Mouse (Mus musculus): ENCODE measurements at regions not wholly inside any gene's neighbourhood (a gene's known extent, or its start where the extent isn't known, plus 50 kb on each side); places are given as distances from the start of the nearest gene placed in this dataset.
A peak's percentile ranks its signal among the peaks of the same experiment; 100 is the strongest.

DNA sequence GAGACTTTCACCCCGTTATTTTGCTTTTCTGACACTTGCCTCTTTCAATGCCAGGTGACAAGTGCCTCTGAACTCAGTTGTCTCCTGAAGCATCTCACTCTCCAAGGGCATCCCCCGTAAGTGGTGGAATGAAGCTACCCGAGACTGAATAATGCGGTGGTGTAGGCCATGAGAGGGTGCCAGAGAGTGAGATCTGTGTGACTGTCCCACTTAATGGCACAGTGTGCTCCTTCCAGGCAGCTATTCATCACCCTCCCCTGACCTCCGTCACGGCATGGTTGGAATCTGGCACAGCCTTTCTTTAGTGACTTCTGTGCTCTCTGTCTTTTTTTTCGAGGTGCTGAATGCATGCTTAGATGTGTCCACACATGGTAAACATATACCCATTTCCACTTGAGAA lies 102.3 kb upstream of the Hnrnpa3 start:
- Histone ChIP-seq H3K27ac (ENCODE audit: low read length) (no peak overlapping the region), H3K4me2 (ENCODE audit: low read depth, low read length) (no peak overlapping the region), H3K4me1 (ENCODE audit: control insufficient read depth, low read depth, low read length) (no peaks in the 10 kb centered on the region), H3K27me3 (ENCODE audit: control insufficient read depth, insufficient read depth, low read depth, low read length) (no peaks in the 10 kb centered on the region), H3K9ac (ENCODE audit: low read depth, low read length) (no peak overlapping the region), H3K4me3 (ENCODE audit: low read depth, low read length) (no peak overlapping the region), H3K9me3 (replicated peaks; ENCODE audit: control insufficient read depth, low read length) (no peaks in the 10 kb centered on the region), H3K36me3 (ENCODE audit: control insufficient read depth, insufficient read depth) (no peaks in the 10 kb centered on the region)
- ATAC-seq (ENCODE audit: low read depth) = no peak
- 45% methylated on average over 7 of the region's 7 CpGs for WGBS (ENCODE audit: insufficient replicate concordance)

DNA sequence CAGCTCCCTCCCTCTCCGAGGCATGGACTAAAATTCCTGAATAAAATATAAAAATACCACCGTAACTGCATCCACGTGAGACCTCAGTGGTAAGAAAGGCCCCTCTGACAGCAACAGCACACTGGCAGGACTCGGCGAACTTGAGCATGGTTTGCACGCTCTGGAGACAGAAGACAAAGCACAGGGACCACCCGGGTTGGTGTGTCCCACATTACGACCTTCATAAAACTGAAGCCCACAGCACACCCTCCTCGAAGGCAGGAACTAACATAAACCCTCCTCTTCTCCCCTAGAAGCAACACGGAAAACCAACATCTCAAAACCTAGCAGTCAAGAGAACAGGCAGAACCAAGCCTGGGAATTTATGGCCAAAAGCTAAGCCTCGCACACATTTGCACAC lies 101.7 kb upstream of the Hnrnpa3 start:
- Histone ChIP-seq H3K4me3 (ENCODE audit: low read depth, low read length) (no peak overlapping the region), H3K4me1 (ENCODE audit: control insufficient read depth, low read depth, low read length) (no peaks in the 10 kb centered on the region), H3K36me3 (ENCODE audit: control insufficient read depth, insufficient read depth) (no peaks in the 10 kb centered on the region), H3K9ac (ENCODE audit: low read depth, low read length) (no peak overlapping the region), H3K27me3 (ENCODE audit: control insufficient read depth, insufficient read depth, low read depth, low read length) (no peaks in the 10 kb centered on the region), H3K9me3 (replicated peaks; ENCODE audit: control insufficient read depth, low read length) (no peaks in the 10 kb centered on the region), H3K27ac (ENCODE audit: low read length) (no peak overlapping the region), H3K4me2 (ENCODE audit: low read depth, low read length) (no peak overlapping the region)
- WGBS (ENCODE audit: insufficient replicate concordance) = 64% methylated on average over 11 of the region's 11 CpGs
- ATAC-seq (ENCODE audit: low read depth) = no peak

DNA sequence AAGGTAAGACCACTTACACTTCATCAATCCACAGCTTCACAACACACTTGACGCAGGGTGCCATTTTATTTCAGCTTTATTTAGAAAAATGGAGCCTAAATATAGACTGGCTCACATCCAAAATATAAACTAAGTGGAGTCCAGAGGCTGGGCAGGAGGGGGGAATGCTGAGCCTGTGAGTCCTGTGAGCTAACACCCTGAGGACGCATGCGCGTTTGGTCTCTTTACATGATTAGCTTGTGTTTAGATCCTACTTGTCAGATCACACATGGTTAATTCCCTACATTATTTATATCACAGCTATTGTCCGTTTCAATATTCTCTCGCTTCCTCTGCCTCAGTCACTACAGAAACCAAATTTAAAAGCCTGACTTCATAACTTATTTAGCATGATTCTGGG lies 99.1 kb upstream of the Hnrnpa3 start:
- Histone ChIP-seq H3K9me3 (replicated peaks; ENCODE audit: control insufficient read depth, low read length) (no peaks in the 10 kb centered on the region), H3K27ac (ENCODE audit: low read length) (no peak overlapping the region), H3K27me3 (ENCODE audit: control insufficient read depth, insufficient read depth, low read depth, low read length) (no peaks in the 10 kb centered on the region), H3K9ac (ENCODE audit: low read depth, low read length) (no peak overlapping the region), H3K4me3 (ENCODE audit: low read depth, low read length) (no peak overlapping the region), H3K4me1 (ENCODE audit: control insufficient read depth, low read depth, low read length) (no peaks in the 10 kb centered on the region), H3K36me3 (ENCODE audit: control insufficient read depth, insufficient read depth) (no peaks in the 10 kb centered on the region), H3K4me2 (ENCODE audit: low read depth, low read length) (no peak overlapping the region)
- 71% methylated on average over 6 of the region's 6 CpGs for WGBS (ENCODE audit: insufficient replicate concordance)
- ATAC-seq (ENCODE audit: low read depth) = no peak

DNA sequence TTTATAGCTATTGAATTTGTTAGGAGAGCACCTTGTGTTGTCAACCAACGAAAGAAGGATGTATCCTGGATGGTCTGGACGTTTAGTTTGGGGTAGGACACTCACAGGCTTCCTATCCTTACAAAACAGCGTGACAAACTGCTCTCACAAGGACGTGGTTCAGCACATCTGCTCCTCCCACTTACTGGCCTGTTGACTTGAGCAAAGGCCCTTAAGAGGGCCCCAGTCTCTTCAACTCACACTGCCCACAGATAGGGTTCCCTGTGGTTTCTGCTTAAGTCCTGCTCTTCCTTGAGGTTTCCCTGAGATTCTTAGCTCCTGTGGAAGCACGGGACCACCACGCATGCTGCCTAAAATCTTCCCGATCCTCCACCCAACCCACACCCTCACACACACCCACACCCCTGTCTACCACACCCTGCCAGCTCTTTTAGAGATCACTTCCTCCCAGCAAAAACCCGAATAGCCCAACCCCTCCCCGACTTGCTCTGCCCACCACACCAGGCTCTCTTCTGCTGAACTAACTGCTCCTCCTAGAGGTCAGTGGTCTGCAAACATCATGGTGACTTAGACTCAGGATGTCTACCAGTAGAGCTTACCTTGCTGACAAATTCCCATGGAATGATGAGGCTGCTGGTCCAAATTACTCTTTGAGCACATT lies 95.7 kb upstream of the Hnrnpa3 start:
- H3K4me1 ChIP-seq (ENCODE audit: control insufficient read depth, low read depth, low read length) = no peaks in the 10 kb centered on the region
- H3K9me3 ChIP-seq (replicated peaks; ENCODE audit: control insufficient read depth, low read length) = no peaks in the 10 kb centered on the region
- ATAC-seq (ENCODE audit: low read depth) = peak; percentile 47; the same call in 1 of the 2 replicates
- H3K27me3 ChIP-seq (ENCODE audit: control insufficient read depth, insufficient read depth, low read depth, low read length) = no peaks in the 10 kb centered on the region
- no peak overlapping the region for H3K9ac ChIP-seq (ENCODE audit: low read depth, low read length)
- no peaks in the 10 kb centered on the region for H3K36me3 ChIP-seq (ENCODE audit: control insufficient read depth, insufficient read depth)
- H3K4me3 ChIP-seq (ENCODE audit: low read depth, low read length) = no peak overlapping the region
- no peak overlapping the region for H3K4me2 ChIP-seq (ENCODE audit: low read depth, low read length)
- WGBS (ENCODE audit: insufficient replicate concordance) = 19% methylated on average over 9 of the region's 9 CpGs
- no peak overlapping the region for H3K27ac ChIP-seq (ENCODE audit: low read length)

DNA sequence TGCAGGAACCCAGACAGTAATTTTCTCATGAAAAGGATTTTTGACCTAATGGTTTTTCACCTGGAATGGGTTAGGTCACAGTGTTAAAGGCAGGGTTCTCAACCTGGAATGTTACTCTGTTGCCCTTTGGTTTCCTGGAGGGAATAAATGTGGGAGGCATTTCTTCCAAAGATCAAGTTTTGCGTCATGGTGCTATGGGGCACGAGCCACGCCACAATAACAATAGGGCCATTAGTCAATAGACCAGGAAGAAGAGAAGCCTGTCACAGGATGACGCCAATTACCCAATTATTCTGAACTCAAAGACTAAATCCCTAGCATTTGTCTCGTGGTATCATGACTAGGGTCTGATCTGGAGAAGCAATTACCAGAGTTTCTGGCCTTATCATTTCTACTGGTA lies 94.3 kb upstream of the Hnrnpa3 start:
- H3K27ac ChIP-seq (ENCODE audit: low read length) = no peak overlapping the region
- no peak overlapping the region for H3K4me2 ChIP-seq (ENCODE audit: low read depth, low read length)
- no peak for ATAC-seq (ENCODE audit: low read depth)
- no peaks in the 10 kb centered on the region for H3K4me1 ChIP-seq (ENCODE audit: control insufficient read depth, low read depth, low read length)
- H3K27me3 ChIP-seq (ENCODE audit: control insufficient read depth, insufficient read depth, low read depth, low read length) = no peaks in the 10 kb centered on the region
- whole genome bisulfite sequencing (ENCODE audit: insufficient replicate concordance) = 50% methylated on average over 5 of the region's 5 CpGs
- no peak overlapping the region for H3K9ac ChIP-seq (ENCODE audit: low read depth, low read length)
- no peak overlapping the region for H3K4me3 ChIP-seq (ENCODE audit: low read depth, low read length)
- no peaks in the 10 kb centered on the region for H3K36me3 ChIP-seq (ENCODE audit: control insufficient read depth, insufficient read depth)
- H3K9me3 ChIP-seq (replicated peaks; ENCODE audit: control insufficient read depth, low read length) = no peaks in the 10 kb centered on the region

DNA sequence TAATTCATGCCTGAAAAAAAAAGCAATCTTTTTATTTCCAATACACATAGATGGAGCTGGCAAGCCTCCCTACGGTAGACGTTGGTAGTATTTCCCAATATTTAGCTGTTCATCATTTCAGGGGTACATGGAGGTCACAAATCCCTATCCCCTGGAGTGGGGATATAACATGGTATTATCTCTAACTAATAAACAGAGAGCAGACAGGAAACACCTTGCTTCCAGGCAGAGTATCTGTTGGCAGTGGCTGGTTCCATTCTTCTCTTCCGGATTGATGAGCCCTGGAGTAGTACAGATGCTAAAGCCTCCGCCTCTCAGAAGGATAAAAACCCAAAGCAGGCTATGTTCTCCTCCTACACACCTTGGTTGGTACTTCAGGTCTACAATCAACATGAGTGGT lies 91.9 kb upstream of the Hnrnpa3 start:
- ATAC-seq (ENCODE audit: low read depth) = no peak
- Histone ChIP-seq H3K27me3 (ENCODE audit: control insufficient read depth, insufficient read depth, low read depth, low read length) (no peaks in the 10 kb centered on the region), H3K4me3 (ENCODE audit: low read depth, low read length) (no peak overlapping the region), H3K4me2 (ENCODE audit: low read depth, low read length) (no peak overlapping the region), H3K4me1 (ENCODE audit: control insufficient read depth, low read depth, low read length) (no peaks in the 10 kb centered on the region), H3K9me3 (replicated peaks; ENCODE audit: control insufficient read depth, low read length) (no peaks in the 10 kb centered on the region), H3K9ac (ENCODE audit: low read depth, low read length) (no peak overlapping the region), H3K27ac (ENCODE audit: low read length) (no peak overlapping the region), H3K36me3 (ENCODE audit: control insufficient read depth, insufficient read depth) (no peaks in the 10 kb centered on the region)
- 58% methylated on average over 4 of the region's 4 CpGs for WGBS (ENCODE audit: insufficient replicate concordance)

DNA sequence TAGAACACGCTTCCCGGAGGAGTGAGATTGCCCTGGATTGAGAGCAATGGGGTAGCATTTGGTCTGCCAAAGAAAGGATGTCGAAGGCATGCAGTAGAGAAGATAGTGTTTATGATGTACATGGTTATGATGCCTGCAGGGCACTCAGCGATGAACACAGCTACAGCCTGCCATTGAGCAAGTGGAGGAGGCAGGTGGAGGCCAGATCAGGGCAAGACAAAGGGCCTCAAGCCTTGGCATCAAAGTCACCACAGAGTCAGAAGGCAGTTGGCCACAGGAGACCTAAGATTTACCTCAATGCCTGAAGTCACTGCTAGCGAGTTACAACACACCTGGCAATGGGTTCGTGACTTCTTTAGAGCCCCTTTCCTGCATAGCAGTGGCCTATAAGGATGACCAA lies 89.3 kb upstream of the Hnrnpa3 start:
- Histone ChIP-seq H3K27ac (ENCODE audit: low read length) (no peak overlapping the region), H3K4me2 (ENCODE audit: low read depth, low read length) (no peak overlapping the region), H3K9ac (ENCODE audit: low read depth, low read length) (no peak overlapping the region), H3K27me3 (ENCODE audit: control insufficient read depth, insufficient read depth, low read depth, low read length) (no peaks in the 10 kb centered on the region), H3K4me3 (ENCODE audit: low read depth, low read length) (no peak overlapping the region), H3K4me1 (ENCODE audit: control insufficient read depth, low read depth, low read length) (no peaks in the 10 kb centered on the region), H3K9me3 (replicated peaks; ENCODE audit: control insufficient read depth, low read length) (no peaks in the 10 kb centered on the region), H3K36me3 (ENCODE audit: control insufficient read depth, insufficient read depth) (no peaks in the 10 kb centered on the region)
- ATAC-seq (ENCODE audit: low read depth) = no peak
- 66% methylated on average over 6 of the region's 6 CpGs for WGBS (ENCODE audit: insufficient replicate concordance)

DNA sequence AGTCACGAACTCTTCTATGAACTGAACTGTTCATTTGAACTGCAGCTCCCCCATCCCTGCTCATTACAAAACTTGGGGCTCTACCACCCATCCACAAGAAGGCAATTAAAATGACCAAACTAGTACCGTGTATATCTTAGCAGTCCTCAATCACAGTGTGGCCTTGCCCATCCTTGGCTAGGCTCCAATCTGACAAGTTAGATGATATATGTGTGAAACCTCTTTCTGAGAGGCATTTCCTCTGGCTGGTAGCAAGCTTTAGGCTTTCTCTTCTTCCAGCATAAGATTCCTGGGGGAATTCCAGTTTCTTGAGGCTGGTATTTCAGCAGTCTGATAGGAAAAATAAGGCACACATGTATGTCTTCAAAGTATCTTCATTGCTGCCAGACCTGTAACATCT lies 88.8 kb upstream of the Hnrnpa3 start:
- ATAC-seq (ENCODE audit: low read depth) = no peak
- Histone ChIP-seq H3K4me1 (ENCODE audit: control insufficient read depth, low read depth, low read length) (no peaks in the 10 kb centered on the region), H3K4me2 (ENCODE audit: low read depth, low read length) (no peak overlapping the region), H3K27me3 (ENCODE audit: control insufficient read depth, insufficient read depth, low read depth, low read length) (no peaks in the 10 kb centered on the region), H3K9ac (ENCODE audit: low read depth, low read length) (no peak overlapping the region), H3K4me3 (ENCODE audit: low read depth, low read length) (no peak overlapping the region), H3K27ac (ENCODE audit: low read length) (no peak overlapping the region), H3K9me3 (replicated peaks; ENCODE audit: control insufficient read depth, low read length) (no peaks in the 10 kb centered on the region), H3K36me3 (ENCODE audit: control insufficient read depth, insufficient read depth) (no peaks in the 10 kb centered on the region)
- WGBS (ENCODE audit: insufficient replicate concordance) = 40% methylated on average over 2 of the region's 2 CpGs

DNA sequence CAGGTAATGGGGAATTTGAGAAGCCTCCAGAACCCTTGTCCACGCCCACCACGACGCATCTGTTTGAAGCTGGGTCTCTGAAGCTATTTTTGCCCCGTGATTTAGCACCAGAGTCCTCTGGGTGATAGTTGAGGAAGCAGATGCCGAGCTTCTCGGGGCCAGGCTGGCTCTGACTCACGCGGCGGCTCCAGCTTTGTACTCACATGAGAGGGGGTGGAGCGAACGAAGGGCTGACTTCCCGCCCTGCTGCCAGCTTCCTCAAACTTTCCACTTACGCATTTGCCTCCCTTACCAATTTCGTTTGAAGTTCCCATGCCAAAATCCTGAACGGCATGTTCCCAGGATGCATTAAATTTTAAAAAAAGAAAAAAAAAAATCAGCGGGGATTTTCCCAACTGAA lies 74.1 kb upstream of the Hnrnpa3 start:
- ATAC-seq (ENCODE audit: low read depth) = no peak
- peak overlapping the region; percentile 24 for H3K4me3 ChIP-seq (ENCODE audit: low read depth, low read length)
- H3K9me3 ChIP-seq (replicated peaks; ENCODE audit: control insufficient read depth, low read length) = no peaks in the 10 kb centered on the region
- no peaks in the 10 kb centered on the region for H3K36me3 ChIP-seq (ENCODE audit: control insufficient read depth, insufficient read depth)
- under 1% methylated on average over 16 of the region's 16 CpGs for WGBS (ENCODE audit: insufficient replicate concordance)
- no peak overlapping the region for H3K9ac ChIP-seq (ENCODE audit: low read depth, low read length)
- peaks cover under 1% of the 10 kb centered on the region for H3K4me1 ChIP-seq (ENCODE audit: control insufficient read depth, low read depth, low read length)
- no peak overlapping the region for H3K27ac ChIP-seq (ENCODE audit: low read length)
- no peaks in the 10 kb centered on the region; the same call in none of the 2 replicates for H3K27me3 ChIP-seq (ENCODE audit: control insufficient read depth, insufficient read depth, low read depth, low read length)
- peak overlapping the region; percentile 58 for H3K4me2 ChIP-seq (ENCODE audit: low read depth, low read length)
